In genomic region chr2:165818985-165819948, GRCm38 (mm10) we compare ENCODE assay signal across 7 mouse cellular contexts.
DNase-seq lines count a peak whose midpoint lies in the region; ATAC-seq and TF ChIP-seq lines count a peak whose summit lies in the region.

No protein-coding gene starts in this region.

- H3K36me3 ChIP-seq in hindbrain, embryonic 11.5 days (ENCODE audit: control insufficient read depth, insufficient read depth, low read length) = peaks cover 4% of the 10 kb centered on the region; the same call in 1 of the 2 replicates
- H3K36me3 ChIP-seq in lung, embryonic 16.5 days (ENCODE audit: control insufficient read depth, insufficient read depth, low read length) = peaks cover 24% of the 10 kb centered on the region

- H3K9me3 ChIP-seq in hindbrain, embryonic 11.5 days (ENCODE audit: control insufficient read depth, low read length) = no peaks in the 10 kb centered on the region
- H3K9me3 ChIP-seq in lung, embryonic 16.5 days (ENCODE audit: control insufficient read depth, low read length) = no peaks in the 10 kb centered on the region

- no peak for DNase-seq in Patski (ENCODE audit: low read depth, low spot score)
- peak; percentile 77 to 78 for DNase-seq in cerebellum, adult 2 months
- peak; percentile 74 for DNase-seq in forelimb bud, embryonic 11.5 days (ENCODE audit: low read depth, low spot score)
- peak; percentile 85 for DNase-seq in hindbrain, embryonic 11.5 days (ENCODE audit: low spot score)
- peak; percentile 88 for DNase-seq in layer of hippocampus, adult 9-10 months (ENCODE audit: low spot score)
- peak; percentile 82 for DNase-seq in retina, postnatal 1 day

- CTCF ChIA-PET in Patski (lab: Charles Lee) = interaction anchor here (0.7 to 2.9 kb wide), 16 partner anchors 8 to 226 kb away, joined by 3 to 14 read pairs (median 4); partner anchors contain the start of gene Zmynd8

- H3K27me3 ChIP-seq in Patski = no peaks in the 10 kb centered on the region
- H3K27me3 ChIP-seq in cerebellum, adult 2 months (ENCODE audit: control insufficient read depth, insufficient read depth, low read length) = no peaks in the 10 kb centered on the region
- no peaks in the 10 kb centered on the region for H3K27me3 ChIP-seq in hindbrain, embryonic 11.5 days (ENCODE audit: control insufficient read depth, insufficient read depth, low read length)
- no peaks in the 10 kb centered on the region for H3K27me3 ChIP-seq in lung, embryonic 16.5 days (ENCODE audit: control insufficient read depth, insufficient read depth, low read depth, low read length)

- no peak overlapping the region for H3K4me2 ChIP-seq in hindbrain, embryonic 11.5 days (replicated peaks; ENCODE audit: low read depth, low read length)
- no peak overlapping the region for H3K4me2 ChIP-seq in lung, embryonic 16.5 days (ENCODE audit: low read depth, low read length)

- peak; percentile 77 for ATAC-seq in Patski
- ATAC-seq in hindbrain, embryonic 11.5 days (ENCODE audit: low FRiP score) = 0 out of 2 replicates have a peak, but pooled peaks have one; percentile 33
- peak; percentile 67 for ATAC-seq in lung, embryonic 16.5 days (ENCODE audit: low read depth)

- 53% methylated on average over 10 of the region's 10 CpGs for WGBS in cerebellum, adult 2 months
- 86% methylated on average over 10 of the region's 10 CpGs for WGBS in hindbrain, embryonic 11.5 days
- whole genome bisulfite sequencing in lung, embryonic 16.5 days = 76% methylated on average over 10 of the region's 10 CpGs

- peak; percentile 84 for TF ChIP-seq CTCF in Patski (IDR thresholded peaks at IDR 0.05)
- TF ChIP-seq CTCF in cerebellum, adult 2 months (IDR thresholded peaks at IDR 0.05; ENCODE audit: borderline replicate concordance, insufficient read depth, low read depth, low read length) = peak; percentile 90

- H3K9ac ChIP-seq in hindbrain, embryonic 11.5 days (ENCODE audit: low read depth, low read length) = no peak overlapping the region
- H3K9ac ChIP-seq in lung, embryonic 16.5 days (ENCODE audit: low read length) = no peak overlapping the region

- peaks cover 21% of the 10 kb centered on the region for H3K4me1 ChIP-seq in cerebellum, adult 2 months (ENCODE audit: control insufficient read depth, insufficient read depth, low read length)
- H3K4me1 ChIP-seq in hindbrain, embryonic 11.5 days (replicated peaks; ENCODE audit: control insufficient read depth, insufficient read depth, low read length) = no peaks in the 10 kb centered on the region
- no peaks in the 10 kb centered on the region for H3K4me1 ChIP-seq in lung, embryonic 16.5 days (replicated peaks; ENCODE audit: control insufficient read depth, insufficient read depth, low read length)

- TF ChIP-seq POLR2A in cerebellum, adult 2 months (IDR thresholded peaks at IDR 0.05; ENCODE audit: borderline replicate concordance, insufficient read depth, low read length) = no peak

- no peak overlapping the region for H3K4me3 ChIP-seq in cerebellum, adult 2 months (replicated peaks; ENCODE audit: insufficient read depth, low read depth, low read length)
- H3K4me3 ChIP-seq in hindbrain, embryonic 11.5 days (ENCODE audit: low read depth, low read length) = no peak overlapping the region
- H3K4me3 ChIP-seq in lung, embryonic 16.5 days (ENCODE audit: low read length) = no peak overlapping the region

- in situ Hi-C loops in Patski (cut with MboI; ENCODE audit: low pct_unique_long_range_greater_than_20kb) = no loop called here

- H3K27ac ChIP-seq in cerebellum, adult 2 months (ENCODE audit: insufficient read depth, low read length) = no peak overlapping the region
- peak overlapping the region; percentile 51; the same call in 1 of the 2 replicates for H3K27ac ChIP-seq in hindbrain, embryonic 11.5 days (ENCODE audit: low read depth, low read length)
- H3K27ac ChIP-seq in lung, embryonic 16.5 days (ENCODE audit: low read length) = no peak overlapping the region

- POLR2A ChIA-PET in Patski (lab: Charles Lee) = interaction anchor here (0.9 to 2.2 kb wide), 2 partner anchors 66 to 95 kb away, joined by 3 to 7 read pairs; no protein-coding TSS in a partner anchor
